Mouse (Mus musculus) liver, embryonic 14.5 days (tissue): ENCODE data around the gene Abca2. TPM values are rescaled to one million over a fixed set of nuclear protein-coding genes. Genes with fewer than 3 reads are reported as not detected.

Source experiments
- ATAC-seq: fragments of 200-750 bp; cut with Nextera tagmentation; 2 replicates; pipeline ENCODE4 v1.8.0; 2017; ENCODE audit warnings: moderate number of reproducible peaks, mild to moderate bottlenecking, moderate library complexity; ENCODE audit not compliant: insufficient read depth
- DNase-seq, 3 experiments: peaks; one replicate each; pipeline ENCODE4 v3.0.0-alpha.2; 2012 to 2013; ENCODE audit warnings: low read depth in 3 of 3, low spot score in 3 of 3
- H3K27ac ChIP-seq: fragments of 300-500 bp; sonication (generic); 2 replicates; pipeline ENCODE4 v1.5.1; 2014; ENCODE audit warnings: moderate library complexity, mild to moderate bottlenecking, control low read depth, inconsistent platforms
- H3K27me3 ChIP-seq: fragments of 300-500 bp; sonication (generic); 2 replicates; pipeline ENCODE4 v1.6.1; 2014; ENCODE audit warnings: mild to moderate bottlenecking, low read length, moderate library complexity; ENCODE audit not compliant: control insufficient read depth, insufficient read depth
- H3K36me3 ChIP-seq: fragments of 300-500 bp; sonication (generic); replicated peaks from 2 replicates; pipeline ENCODE4 v1.6.1; 2014; ENCODE audit warnings: low read depth; ENCODE audit not compliant: control insufficient read depth, insufficient read depth
- H3K4me1 ChIP-seq, 2 experiments: fragments of 200-500 bp in 1 of 2; fragments of 300-500 bp in 1 of 2; sonication (generic) in 1 of 2; replicated peaks; 2 replicates each; pipeline ENCODE4 v1.6.1; 2012 to 2014; ENCODE audit warnings: antibody characterized with exemption in 1 of 2, inconsistent platforms in 1 of 2, low read length in 1 of 2; ENCODE audit not compliant: control insufficient read depth in 2 of 2, insufficient read depth in 2 of 2
- H3K4me2 ChIP-seq: fragments of 300-500 bp; sonication (generic); 2 replicates; pipeline ENCODE4 v1.6.1; 2014; ENCODE audit warnings: low read depth, mild to moderate bottlenecking, control low read depth, moderate library complexity
- H3K4me3 ChIP-seq, 2 experiments: fragments of 200-500 bp in 1 of 2; fragments of 300-500 bp in 1 of 2; sonication (generic) in 1 of 2; 2 replicates each; pipeline ENCODE4 v1.5.1; 2012 to 2014; ENCODE audit warnings: low read depth in 2 of 2, low read length in 2 of 2, mild to moderate bottlenecking in 2 of 2, control low read depth in 1 of 2, inconsistent platforms in 1 of 2, moderate library complexity in 1 of 2; ENCODE audit not compliant: insufficient read depth in 1 of 2
- H3K9ac ChIP-seq: fragments of 300-500 bp; sonication (generic); replicated peaks from 2 replicates; pipeline ENCODE4 v1.6.1; 2014; ENCODE audit warnings: mild to moderate bottlenecking, control low read depth, moderate library complexity
- H3K9me3 ChIP-seq: fragments of 300-500 bp; sonication (generic); 2 replicates; pipeline ENCODE4 v1.6.1; 2016; ENCODE audit warnings: low read length, mixed read lengths; ENCODE audit not compliant: control insufficient read depth
- CTCF ChIP-seq: IDR thresholded peaks from 2 replicates; pipeline ENCODE4 v1.5.1; 2016; ENCODE audit warnings: antibody characterized with exemption, low read depth, control low read depth
- EP300 ChIP-seq: IDR thresholded peaks from 2 replicates; pipeline ENCODE4 v1.6.1; 2016; ENCODE audit warnings: antibody characterized with exemption, low read depth
- WGBS: fragments of 180-500 bp; shearing (Covaris S2); extraction: QIAGEN DNeasy Blood & Tissue Kit; methylation state at CpG from one replicate; pipeline ENCODE4 v1.1.7; 2014; ENCODE audit not compliant: insufficient replicate concordance; 5-methylcytosine and 5-hydroxymethylcytosine counted together
- polyA plus RNA-seq, 2 experiments: library from polyadenylated mRNA; depleted of rRNA in 1 of 2; stranded (reverse) in 1 of 2; unstranded in 1 of 2; fragments of >200 nt; fragmentation: Nextera tagmentation in 1 of 2; extraction: Ambion mirVana in 1 of 2; gene quantifications; 2 replicates each; pipeline versions ENCODE4 v1.2.1 to v1.2.3; 2012 to 2014

Abca2 gene
- polyA plus RNA-seq, 2 experiments, result 0.91 to 2.5 TPM

GRCm38 (mm10) chr2:25467606-25468303, 39.3 kb downstream of the Abca2 start:
- 56% methylated on average over 14 of the region's 14 CpGs for WGBS
- TF ChIP-seq CTCF, result no peak
- H3K4me2 ChIP-seq, result no peak overlapping the region
- H3K27ac ChIP-seq, result no peak overlapping the region
- H3K4me1 ChIP-seq, result no peaks in the 10 kb centered on the region
- H3K9me3 ChIP-seq, result no peaks in the 10 kb centered on the region
- DNase-seq (no peak), ATAC-seq (no peak)
- H3K27me3 ChIP-seq, result no peaks in the 10 kb centered on the region
- H3K36me3 ChIP-seq, result no peaks in the 10 kb centered on the region
- no peak overlapping the region for H3K9ac ChIP-seq
- H3K4me3 ChIP-seq, result no peak overlapping the region

DNA sequence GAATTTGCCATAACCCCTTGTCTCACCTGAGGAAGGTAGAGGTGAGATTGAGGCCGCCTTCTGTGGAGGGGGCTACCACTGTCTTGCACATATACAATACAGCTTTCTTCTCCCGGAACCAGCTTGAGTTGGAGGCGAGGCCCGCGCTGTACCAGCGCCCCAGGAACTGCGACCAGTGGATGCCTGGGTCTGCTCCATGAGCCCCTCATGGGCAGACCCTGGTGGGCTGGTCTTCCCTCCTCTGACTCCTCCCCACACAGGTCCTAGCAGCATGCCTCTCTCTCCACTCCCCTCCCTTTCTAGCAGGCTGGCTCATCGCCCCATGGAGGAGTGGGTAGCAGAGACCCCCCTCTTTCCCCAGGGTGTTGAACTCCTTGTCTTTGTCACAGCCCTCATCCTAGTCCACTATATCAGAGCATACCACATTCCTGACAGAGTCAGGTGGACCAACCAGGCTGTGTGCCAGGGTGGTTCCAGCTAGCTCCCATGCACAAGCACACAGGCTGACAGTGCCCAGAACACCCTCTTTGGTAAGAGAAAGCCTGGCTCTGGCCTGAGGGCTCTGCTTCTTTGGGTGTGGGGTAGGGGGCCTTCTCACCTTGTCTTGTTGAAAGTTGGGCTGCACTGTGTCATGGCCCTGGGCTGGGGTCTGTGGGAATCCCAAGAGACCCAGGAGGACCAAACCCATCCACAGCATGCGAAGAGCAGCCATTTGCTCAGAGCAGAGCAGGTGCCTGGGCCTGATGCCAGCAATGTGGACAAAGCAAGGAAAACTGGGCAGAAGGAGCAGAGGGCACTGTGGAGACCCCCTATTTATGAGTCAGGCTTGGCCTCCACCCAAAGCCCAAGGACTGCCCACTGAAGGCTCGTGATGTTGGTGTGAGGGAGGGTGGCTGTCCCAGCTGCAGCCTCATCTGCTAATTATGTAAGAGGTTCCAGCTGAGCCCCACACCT, 40.7 kb downstream of the Abca2 start:
- Histone ChIP-seq H3K27me3 (no peaks in the 10 kb centered on the region), H3K27ac (no peak overlapping the region), H3K9me3 (no peaks in the 10 kb centered on the region), H3K4me1 (no peaks in the 10 kb centered on the region), H3K9ac (no peak overlapping the region), H3K36me3 (no peaks in the 10 kb centered on the region), H3K4me3 (no peak overlapping the region), H3K4me2 (no peak overlapping the region)
- ATAC-seq (no peak), DNase-seq (no peak)
- 73% methylated on average over 10 of the region's 10 CpGs for WGBS
- TF ChIP-seq EP300, result no peak

- H3K9ac ChIP-seq, result no peak within 1 kb of the TSS
- no peaks in the 10 kb centered on the region for H3K9me3 ChIP-seq
- ATAC-seq (no peak), DNase-seq (no peak)
- H3K4me1 ChIP-seq, result no peaks in the 10 kb centered on the region
- H3K27me3 ChIP-seq, result no peaks in the 10 kb centered on the region
- no peak within 1 kb of the TSS for H3K4me2 ChIP-seq
- H3K27ac ChIP-seq, result no peak within 1 kb of the TSS
- no peaks in the 10 kb centered on the region for H3K36me3 ChIP-seq
- no peak within 1 kb of the TSS for H3K4me3 ChIP-seq
- TF ChIP-seq CTCF (no peak), EP300 (no peak)
- WGBS, result 58% methylated on average over 6 of the region's 6 CpGs
Measured at GRCm38 (mm10) chr2:25469969-25470368, 41.5 kb downstream of the Abca2 start, which contains the start of gene Ptgds. TSS of gene Ptgds (minus strand) at chr2:25470046.

GRCm38 (mm10) chr2:25472550-25472949, 44.0 kb downstream of the Abca2 start:
- DNase-seq (no peak), ATAC-seq (no peak)
- Histone ChIP-seq H3K4me1 (no peaks in the 10 kb centered on the region), H3K27me3 (no peaks in the 10 kb centered on the region), H3K9ac (no peak overlapping the region), H3K36me3 (no peaks in the 10 kb centered on the region), H3K27ac (no peak overlapping the region), H3K4me3 (no peak overlapping the region), H3K4me2 (no peak overlapping the region), H3K9me3 (no peaks in the 10 kb centered on the region)
- 41% methylated on average over 2 of the region's 2 CpGs for WGBS
- TF ChIP-seq EP300 (no peak), CTCF (no peak)

- H3K9me3 ChIP-seq, result no peaks in the 10 kb centered on the region
- no peaks in the 10 kb centered on the region for H3K27me3 ChIP-seq
- H3K36me3 ChIP-seq, result no peaks in the 10 kb centered on the region
- DNase-seq (no peak), ATAC-seq (no peak)
- no peak overlapping the region for H3K9ac ChIP-seq
- H3K4me1 ChIP-seq, result no peaks in the 10 kb centered on the region
- 72% methylated on average over 8 of the region's 8 CpGs for WGBS
- H3K27ac ChIP-seq, result no peak overlapping the region
- H3K4me3 ChIP-seq, result no peak overlapping the region
- TF ChIP-seq CTCF, result no peak
- no peak for TF ChIP-seq EP300
- H3K4me2 ChIP-seq, result no peak overlapping the region
Measured at GRCm38 (mm10) chr2:25477541-25477940, 49.0 kb downstream of the Abca2 start.
